Mouse (Mus musculus): ENCODE measurements at regions not wholly inside any gene's neighbourhood (a gene's known extent, or its start where the extent isn't known, plus 50 kb on each side); places are given as distances from the start of the nearest gene placed in this dataset.

- TF ChIP-seq MAX (IDR thresholded peaks at IDR 0.05; ENCODE audit: low read depth) (no peak), POLR2A (IDR thresholded peaks at IDR 0.05; ENCODE audit: insufficient read length, low read depth) (no peak), TCF3 (IDR thresholded peaks at IDR 0.05; ENCODE audit: insufficient read length, low read depth) (no peak), MYOG (IDR thresholded peaks at IDR 0.05; ENCODE audit: control insufficient read depth in 1 of 3, insufficient read depth in 1 of 3, insufficient read length in 2 of 3, low read depth in 2 of 3) (no peak)
Measured at GRCm38 (mm10) chr1:57144181-57144580, 165.7 kb upstream of the Satb2 start.
